8 mouse cellular contexts compared by ENCODE assay signal in the genomic region with DNA sequence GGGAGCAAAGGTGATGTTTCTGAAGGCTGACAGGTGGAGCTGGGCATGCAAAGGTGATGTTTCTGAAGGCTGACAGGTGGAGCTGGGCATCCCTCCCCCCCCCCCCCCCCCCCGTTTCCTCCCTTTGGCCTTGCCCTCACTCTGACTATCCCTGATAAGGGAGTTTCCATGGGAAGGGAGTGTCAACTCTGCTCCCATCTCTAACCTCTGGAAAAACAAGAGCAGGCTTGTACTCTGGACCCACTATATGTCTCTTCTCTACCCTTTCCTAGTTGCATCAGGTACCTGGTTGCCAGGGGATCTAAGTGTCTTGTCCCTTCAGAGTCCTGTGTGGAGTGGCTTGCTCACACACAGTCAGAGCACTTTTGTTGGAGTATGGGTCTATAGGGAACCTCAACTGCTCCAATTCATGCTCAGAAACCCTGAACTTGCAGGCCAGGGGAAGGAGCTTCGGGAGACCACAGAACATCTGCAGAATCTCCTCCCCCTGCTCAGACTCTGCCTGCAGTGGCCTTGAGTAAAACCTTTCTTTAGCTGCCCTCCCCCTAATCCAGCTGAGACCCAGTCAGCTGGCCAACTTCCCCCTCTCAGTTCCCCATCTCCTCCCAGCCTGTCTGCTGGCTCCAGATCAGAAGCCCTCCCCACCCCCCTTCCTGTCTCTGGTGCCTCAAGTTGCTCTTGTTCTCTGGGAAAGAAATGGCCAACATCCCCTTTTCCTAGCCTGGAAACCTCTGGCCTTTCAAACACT. TPM values are rescaled to one million over a fixed set of nuclear protein-coding genes. Genes with fewer than 3 reads are reported as not detected.
DNase-seq lines count a peak whose midpoint lies in the region; ATAC-seq and TF ChIP-seq lines count a peak whose summit lies in the region.

No protein-coding gene starts in this region.

- H3K27ac ChIP-seq in embryonic facial prominence, embryonic 10.5 days (replicated peaks), result 0 out of 2 replicates have a peak overlapping the region, but pooled peaks have one; percentile 14
- peak overlapping the region; percentile 81 for H3K27ac ChIP-seq in heart, embryonic 11.5 days (ENCODE audit: low read depth, low read length)
- H3K27ac ChIP-seq in olfactory bulb, adult 2 months (ENCODE audit: insufficient read depth, low read depth, low read length), result peak overlapping the region; percentile 68

- H3K9ac ChIP-seq in heart, embryonic 11.5 days (ENCODE audit: low read depth, low read length), result no peak overlapping the region; the same call in 1 of the 2 replicates

- peaks cover 16% of the 10 kb centered on the region for H3K36me3 ChIP-seq in embryonic facial prominence, embryonic 10.5 days (replicated peaks)
- 0 out of 2 replicates have a peak, but pooled peaks cover 2% of the 10 kb centered on the region for H3K36me3 ChIP-seq in heart, embryonic 11.5 days (ENCODE audit: control insufficient read depth, insufficient read depth, low read length)

- WGBS in embryonic facial prominence, embryonic 10.5 days, result 9% methylated on average over 2 of the region's 2 CpGs
- 5% methylated on average over 2 of the region's 2 CpGs for WGBS in heart, embryonic 11.5 days (ENCODE audit: insufficient replicate concordance)
- 16% methylated on average over 2 of the region's 2 CpGs for WGBS in lung, adult 2 months
- 4% methylated on average over 2 of the region's 2 CpGs for WGBS in olfactory bulb, adult 2 months

- no peak for TF ChIP-seq POLR2A in lung, adult 2 months (IDR thresholded peaks at IDR 0.05; ENCODE audit: borderline replicate concordance, extremely low read depth, low read depth, low read length)
- TF ChIP-seq POLR2A in olfactory bulb, adult 2 months (IDR thresholded peaks at IDR 0.05; ENCODE audit: insufficient read depth, low read depth, low read length), result no peak

- peak; percentile 73 for DNase-seq in retina, postnatal 1 day
- DNase-seq in retina, embryonic 14.5 days (ENCODE audit: low spot score), result no peak
- DNase-seq in embryonic facial prominence, embryonic 10.5 days (ENCODE audit: low spot score), result peak; percentile 28
- peak; percentile 64 for DNase-seq in kidney, adult 9 months
- peak; percentile 17 for DNase-seq in lung, adult 2 months
- DNase-seq in yolk sac, embryonic 10.5 days (ENCODE audit: low spot score), result no peak

- no peak for TF ChIP-seq CTCF in lung, adult 2 months (IDR thresholded peaks at IDR 0.05; ENCODE audit: insufficient read depth, low read length)
- no peak for TF ChIP-seq CTCF in olfactory bulb, adult 2 months (IDR thresholded peaks at IDR 0.05; ENCODE audit: insufficient read depth, low read depth, low read length)

- peak overlapping the region; percentile 91 for H3K4me2 ChIP-seq in heart, embryonic 11.5 days

- peaks cover 22% of the 10 kb centered on the region for H3K4me1 ChIP-seq in embryonic facial prominence, embryonic 10.5 days
- peaks cover 15% of the 10 kb centered on the region for H3K4me1 ChIP-seq in heart, embryonic 11.5 days (ENCODE audit: control insufficient read depth, insufficient read depth, low read length)
- peaks cover 5% of the 10 kb centered on the region; the same call in 1 of the 2 replicates for H3K4me1 ChIP-seq in lung, adult 2 months (ENCODE audit: control insufficient read depth, insufficient read depth, low read length)
- peaks cover 30% of the 10 kb centered on the region for H3K4me1 ChIP-seq in olfactory bulb, adult 2 months (ENCODE audit: control insufficient read depth, insufficient read depth, low read length)

- ATAC-seq in heart, embryonic 11.5 days (replicated peaks; ENCODE audit: insufficient number of reproducible peaks, low FRiP score, low TSS enrichment), result no peak

- no peaks in the 10 kb centered on the region for H3K9me3 ChIP-seq in embryonic facial prominence, embryonic 10.5 days
- no peaks in the 10 kb centered on the region for H3K9me3 ChIP-seq in heart, embryonic 11.5 days (replicated peaks; ENCODE audit: control insufficient read depth, low read length)

- peaks cover 9% of the 10 kb centered on the region; the same call in 1 of the 2 replicates for H3K27me3 ChIP-seq in embryonic facial prominence, embryonic 10.5 days (replicated peaks; ENCODE audit: low read depth, poor library complexity, severe bottlenecking)
- H3K27me3 ChIP-seq in heart, embryonic 11.5 days (ENCODE audit: control insufficient read depth, insufficient read depth, low read length), result 0 out of 2 replicates have a peak, but pooled peaks cover 2% of the 10 kb centered on the region

- peak overlapping the region; percentile 93 for H3K4me3 ChIP-seq in embryonic facial prominence, embryonic 10.5 days
- H3K4me3 ChIP-seq in heart, embryonic 11.5 days (ENCODE audit: low read depth, low read length), result peak overlapping the region; percentile 75
- H3K4me3 ChIP-seq in lung, adult 2 months (replicated peaks; ENCODE audit: extremely low read depth, low read depth, low read length), result peak overlapping the region; percentile 89
- H3K4me3 ChIP-seq in olfactory bulb, adult 2 months (ENCODE audit: insufficient read depth, low read depth, low read length), result peak overlapping the region; percentile 91

RNA-seq across cellular contexts. Expression of gene Tmem86a, which starts 1.2 kb away (rescaled TPM):
- polyA plus RNA-seq in embryonic facial prominence, embryonic 10.5 days (2016; fragmentation: Nextera tagmentation; extraction: Ambion mirVana), result 11.3 and 11.7 TPM in 2 replicates
- polyA plus RNA-seq in heart, embryonic 11.5 days (2014; fragmentation: Nextera tagmentation; extraction: Ambion mirVana), result 13.7 and 15.5 TPM in 2 replicates
- polyA plus RNA-seq in lung, adult 2 months (2012; rRNA removed), result 28.2 and 32.8 TPM in 2 replicates
- polyA plus RNA-seq in olfactory bulb, adult 2 months (2012; ENCODE audit: insufficient read depth, insufficient read length, low replicate concordance, missing spikeins), result not detected in 2 replicates

RNA-seq across cellular contexts. Expression of gene Spty2d1, which starts 43.4 kb away (rescaled TPM):
- 12.4 and 12.8 TPM in 2 replicates for polyA plus RNA-seq in embryonic facial prominence, embryonic 10.5 days (2016; fragmentation: Nextera tagmentation; extraction: Ambion mirVana)
- polyA plus RNA-seq in heart, embryonic 11.5 days (2014; fragmentation: Nextera tagmentation; extraction: Ambion mirVana), result 15.6 and 18.8 TPM in 2 replicates
- polyA plus RNA-seq in lung, adult 2 months (2012; rRNA removed), result 5.2 and 5.6 TPM in 2 replicates
- polyA plus RNA-seq in olfactory bulb, adult 2 months (2012; ENCODE audit: insufficient read depth, insufficient read length, low replicate concordance, missing spikeins), result not detected in 2 replicates

Comparison
In these comparisons a context has a peak if more than half of its experiments do, and no peak if none do; other contexts are left out.
1. DNase-seq: peak in retina, postnatal 1 day (single experiment), embryonic facial prominence, embryonic 10.5 days (single experiment), kidney, adult 9 months (single experiment) and lung, adult 2 months (single experiment); none in retina, embryonic 14.5 days (single experiment) and yolk sac, embryonic 10.5 days (single experiment).
2. H3K27ac ChIP-seq: peak in every context shown above with its lines; median percentile 81 in heart, embryonic 11.5 days; 68 in olfactory bulb, adult 2 months; 14 in embryonic facial prominence, embryonic 10.5 days.
3. RNA of gene Tmem86a, which starts 1.2 kb away (polyA plus RNA-seq): 28.2 to 32.8 TPM in lung, adult 2 months, 13.7 to 15.5 TPM in heart, embryonic 11.5 days and 11.3 to 11.7 TPM in embryonic facial prominence, embryonic 10.5 days; not detected in olfactory bulb, adult 2 months; every median in the first group is over 10 times any median in the second.
4. Peak in every context shown above with its lines, with median percentiles within 50 percentile points of each other: H3K4me3 ChIP-seq.